Mouse (Mus musculus) liver, postnatal 0 days (tissue): Measurements from ENCODE around the gene Slc28a1.

Experiments used
- CTCF ChIP-seq: sonication (generic); IDR thresholded peaks from 2 replicates; pipeline ENCODE4 v1.5.1; 2016; ENCODE audit warnings: antibody characterized with exemption, low read depth
- EP300 ChIP-seq: IDR thresholded peaks from 2 replicates; pipeline ENCODE4 v1.6.1; 2016; ENCODE audit warnings: antibody characterized with exemption, low read depth, mild to moderate bottlenecking

DNA sequence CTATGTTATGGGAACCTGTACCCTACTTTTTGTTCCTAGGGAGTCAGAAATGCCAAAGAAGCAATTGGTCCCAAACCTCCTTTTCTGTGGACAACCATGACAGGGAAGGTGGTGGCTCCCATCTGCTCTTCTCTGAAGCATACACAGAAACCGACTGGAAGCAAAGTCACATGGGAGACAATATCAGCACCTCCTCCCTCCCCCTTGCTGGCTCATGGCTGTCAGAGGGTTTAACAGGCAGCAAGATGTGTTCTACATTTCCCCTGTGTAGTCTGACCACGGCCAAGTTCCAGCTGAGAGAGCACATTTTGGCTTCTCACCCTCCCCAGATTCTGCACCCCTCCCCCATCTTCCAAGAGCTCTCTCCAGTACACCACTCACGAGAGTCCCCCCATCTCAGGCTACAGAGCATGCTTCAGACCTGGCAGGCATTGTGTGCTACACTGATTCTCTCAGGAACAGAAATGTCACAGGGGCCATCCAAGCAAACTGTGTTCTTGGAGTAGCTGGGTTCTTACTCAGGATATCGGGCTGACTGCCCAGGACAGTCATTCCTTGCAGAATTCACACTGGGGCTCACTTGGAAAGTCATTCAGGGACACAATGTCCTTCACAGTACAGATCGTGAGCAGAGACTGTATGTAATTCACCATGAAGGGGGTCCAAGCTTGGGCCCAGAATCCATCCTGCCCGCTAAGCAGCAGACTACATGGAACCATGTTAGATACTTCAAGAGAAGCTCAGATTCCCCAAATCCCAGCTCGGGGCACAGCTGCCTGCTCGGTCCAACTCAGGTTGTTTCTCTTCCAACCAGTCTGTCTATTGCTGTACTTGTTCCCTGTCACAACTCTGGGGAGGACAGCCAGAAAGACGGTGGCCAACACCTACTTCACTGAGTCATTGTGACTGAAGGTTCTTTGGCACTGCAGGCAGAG is 4.6 kb upstream of the Slc28a1 start:
- TF ChIP-seq CTCF (no peak), EP300 (no peak)
